Mouse (Mus musculus) midbrain, embryonic 16.5 days (tissue): ENCODE results near the gene Mbtps2. TPM values are rescaled to one million over a fixed set of nuclear protein-coding genes. Genes with fewer than 3 reads are reported as not detected.

Source experiments
- ATAC-seq: fragments of 200-750 bp; cut with Nextera tagmentation; 2 replicates; pipeline ENCODE4 v1.8.0; 2017; ENCODE audit warnings: moderate TSS enrichment
- H3K27ac ChIP-seq: fragments of 300-500 bp; sonication (generic); 2 replicates; pipeline ENCODE4 v1.5.1; 2014; ENCODE audit warnings: mild to moderate bottlenecking, low read length, mixed read lengths
- H3K27me3 ChIP-seq: fragments of 300-500 bp; sonication (generic); 2 replicates; pipeline ENCODE4 v1.6.1; 2014; ENCODE audit warnings: low read depth, low read length, mixed read lengths; ENCODE audit not compliant: control insufficient read depth, insufficient read depth
- H3K36me3 ChIP-seq: fragments of 300-500 bp; sonication (generic); 2 replicates; pipeline ENCODE4 v1.6.1; 2014; ENCODE audit warnings: mild to moderate bottlenecking, low read length, moderate library complexity, mixed read lengths; ENCODE audit not compliant: control insufficient read depth, insufficient read depth
- H3K4me1 ChIP-seq: fragments of 300-500 bp; sonication (generic); 2 replicates; pipeline ENCODE4 v1.6.1; 2014; ENCODE audit warnings: mild to moderate bottlenecking, low read length, mixed read lengths; ENCODE audit not compliant: control insufficient read depth, insufficient read depth
- H3K4me2 ChIP-seq: fragments of 300-500 bp; sonication (generic); 2 replicates; pipeline ENCODE4 v1.6.1; 2014; ENCODE audit warnings: mild to moderate bottlenecking, low read length, mixed read lengths
- H3K4me3 ChIP-seq: fragments of 300-500 bp; sonication (generic); 2 replicates; pipeline ENCODE4 v1.5.1; 2014; ENCODE audit warnings: low read depth, mild to moderate bottlenecking, low read length, moderate library complexity, mixed read lengths
- H3K9ac ChIP-seq: fragments of 300-500 bp; sonication (generic); 2 replicates; pipeline ENCODE4 v1.6.1; 2014; ENCODE audit warnings: low read depth, low read length, mixed read lengths
- H3K9me3 ChIP-seq: fragments of 300-500 bp; sonication (generic); replicated peaks from 2 replicates; pipeline ENCODE4 v1.6.1; 2014; ENCODE audit warnings: mild to moderate bottlenecking, low read length, mixed read lengths; ENCODE audit not compliant: control insufficient read depth, poor library complexity, severe bottlenecking
- WGBS: fragments of 180-500 bp; shearing (Covaris S2); extraction: QIAGEN DNeasy Blood & Tissue Kit; methylation state at CpG from one replicate; pipeline ENCODE4 v1.1.7; 2014; 5-methylcytosine and 5-hydroxymethylcytosine counted together
- polyA plus RNA-seq: library from polyadenylated mRNA; unstranded; fragments of >200 nt; fragmentation: Nextera tagmentation; extraction: Ambion mirVana; gene quantifications from 2 replicates; pipeline ENCODE4 v1.2.1, GENCODE M21; 2015

The Mbtps2 gene
- polyA plus RNA-seq: 32.5 and 33.4 TPM in 2 replicates

DNA sequence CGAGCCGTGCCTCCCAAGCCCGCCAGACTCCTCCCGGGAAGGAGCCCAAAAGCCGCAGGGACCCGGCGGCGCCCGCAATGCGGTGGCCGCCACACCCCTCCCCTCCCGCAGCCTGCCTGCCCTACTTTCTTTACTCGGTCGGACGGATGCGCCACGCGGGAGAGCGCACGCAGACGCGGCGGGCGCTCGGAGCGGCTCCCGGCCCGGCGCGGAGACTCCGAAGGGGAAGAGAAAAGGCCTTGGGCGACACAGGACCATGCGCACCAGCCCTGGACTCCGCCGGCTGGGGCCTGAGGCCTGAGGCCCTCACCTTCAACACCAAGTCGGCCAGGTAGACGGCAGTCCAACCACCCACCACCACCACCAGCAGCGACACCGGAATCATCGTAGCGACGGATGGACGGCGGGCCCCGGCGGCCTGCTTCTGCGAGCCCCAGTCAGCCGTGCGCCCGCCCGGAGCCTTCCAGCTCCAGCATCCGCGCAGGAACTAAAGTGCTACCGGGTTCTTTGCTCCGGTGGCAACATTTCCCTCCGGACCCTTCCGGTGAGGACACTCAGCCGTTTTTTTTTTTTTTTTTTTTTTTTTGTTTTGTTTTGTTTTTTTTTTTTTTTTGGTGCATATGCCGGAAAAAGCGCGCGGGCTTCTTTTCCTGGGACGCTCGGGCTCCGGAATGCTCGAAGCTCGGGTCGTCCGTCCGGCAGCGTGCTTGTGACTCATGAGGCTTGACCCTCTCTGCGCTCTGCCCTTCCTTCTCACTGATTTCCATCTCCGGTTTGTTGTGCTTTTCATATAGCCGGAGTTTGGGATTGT is at the start of gene Mbtps2:
Gene Mbtps2, minus strand, starts transcription at position 530 of the 811 bp plus-strand sequence.
- H3K4me2 ChIP-seq: peak within 1 kb of the TSS; percentile 56
- no peaks in the 10 kb centered on the region for H3K27me3 ChIP-seq
- peak; percentile 90 for ATAC-seq
- no peaks in the 10 kb centered on the region for H3K36me3 ChIP-seq
- H3K4me3 ChIP-seq: peak within 1 kb of the TSS; percentile 61
- peak within 1 kb of the TSS; percentile 78 for H3K9ac ChIP-seq
- 16% methylated on average over 51 of the region's 74 CpGs for WGBS
- peak within 1 kb of the TSS; percentile 87 for H3K27ac ChIP-seq
- no peaks in the 10 kb centered on the region; the same call in 1 of the 2 replicates for H3K4me1 ChIP-seq
- no peaks in the 10 kb centered on the region for H3K9me3 ChIP-seq

DNA sequence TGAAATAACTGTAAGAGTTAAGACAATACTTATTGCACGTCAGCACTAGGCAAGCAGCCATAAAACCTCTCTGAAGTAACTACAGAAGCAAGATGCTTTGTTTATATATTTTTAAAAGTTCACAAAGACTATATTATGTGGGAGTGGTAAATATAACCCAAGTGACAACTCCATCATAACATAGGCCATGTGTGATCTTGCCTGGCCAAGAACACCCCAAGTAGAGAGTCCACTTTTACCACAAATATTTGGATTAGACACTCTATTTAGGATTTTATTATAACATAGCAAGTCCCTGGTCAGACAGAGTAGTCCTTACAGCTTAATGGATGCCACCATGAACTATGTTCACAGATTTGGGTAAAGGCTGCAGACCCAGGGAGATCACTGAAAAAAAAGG is 47.9 kb upstream of the Mbtps2 start:
- no peak overlapping the region for H3K9ac ChIP-seq
- no peak overlapping the region for H3K4me3 ChIP-seq
- no peaks in the 10 kb centered on the region for H3K9me3 ChIP-seq
- no peaks in the 10 kb centered on the region for H3K36me3 ChIP-seq
- no peak overlapping the region for H3K27ac ChIP-seq
- H3K4me2 ChIP-seq: no peak overlapping the region
- WGBS: 97% methylated on average over 1 of the region's 1 CpGs
- ATAC-seq: no peak
- H3K4me1 ChIP-seq: no peaks in the 10 kb centered on the region
- no peaks in the 10 kb centered on the region for H3K27me3 ChIP-seq

DNA sequence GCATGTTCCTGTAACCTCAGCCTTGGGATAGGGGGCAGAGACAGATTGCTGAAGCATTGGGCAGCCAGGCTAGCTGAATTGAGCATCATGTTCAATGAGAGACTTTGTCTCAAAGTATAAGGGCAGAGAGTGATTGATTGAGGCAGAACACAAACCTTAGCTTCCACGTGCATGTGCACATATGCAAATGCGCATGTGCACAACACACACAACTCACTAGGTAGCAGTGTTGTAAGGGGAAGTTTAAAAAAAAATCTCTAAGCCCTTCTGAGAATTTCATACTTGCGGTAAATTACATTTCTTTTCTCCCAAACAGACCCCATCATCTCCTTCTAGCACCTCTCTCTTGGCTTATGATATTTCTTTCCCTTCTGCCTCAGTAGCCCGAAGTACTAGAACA is 46.2 kb upstream of the Mbtps2 start:
- 86% methylated on average over 4 of the region's 4 CpGs for WGBS
- ATAC-seq: no peak
- Histone ChIP-seq H3K9ac (no peak overlapping the region), H3K4me3 (no peak overlapping the region), H3K27ac (no peak overlapping the region), H3K4me1 (no peaks in the 10 kb centered on the region), H3K36me3 (no peaks in the 10 kb centered on the region), H3K27me3 (no peaks in the 10 kb centered on the region), H3K9me3 (no peaks in the 10 kb centered on the region), H3K4me2 (no peak overlapping the region)

GRCm38 (mm10) chrX:157644300-157644699 is 45.8 kb upstream of the Mbtps2 start:
- no peaks in the 10 kb centered on the region for H3K4me1 ChIP-seq
- no peaks in the 10 kb centered on the region for H3K36me3 ChIP-seq
- no peak overlapping the region for H3K4me3 ChIP-seq
- ATAC-seq: no peak
- no peaks in the 10 kb centered on the region for H3K27me3 ChIP-seq
- 26% methylated on average over 3 of the region's 3 CpGs for WGBS
- H3K4me2 ChIP-seq: no peak overlapping the region
- H3K9me3 ChIP-seq: no peaks in the 10 kb centered on the region
- H3K9ac ChIP-seq: no peak overlapping the region
- H3K27ac ChIP-seq: no peak overlapping the region

- ATAC-seq: no peak
These were observed 44.3 kb upstream of the Mbtps2 start for GRCm38 (mm10) chrX:157642856-157643255.

DNA sequence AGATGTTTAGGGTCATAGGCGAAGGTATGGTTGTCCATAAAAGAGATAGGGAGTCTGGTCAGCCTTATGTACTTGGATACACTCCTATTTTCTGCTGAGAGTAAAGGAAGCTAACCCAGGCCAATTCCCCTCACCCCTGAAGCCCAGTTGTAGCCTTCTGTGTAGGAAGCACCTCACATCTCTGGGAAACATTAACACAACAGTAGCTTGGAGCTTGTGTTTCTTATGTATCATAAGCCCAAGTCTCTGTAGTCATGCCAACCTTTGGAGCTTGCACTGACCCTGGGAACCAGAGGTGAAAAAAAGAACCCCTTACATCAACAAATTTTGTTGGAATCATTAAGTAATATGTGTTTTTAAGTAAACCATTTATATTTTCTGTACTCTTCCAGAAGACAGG is 38.7 kb upstream of the Mbtps2 start:
- H3K27ac ChIP-seq: no peak overlapping the region
- WGBS: 75% methylated on average over 1 of the region's 1 CpGs
- no peak overlapping the region for H3K4me3 ChIP-seq
- H3K9me3 ChIP-seq: no peaks in the 10 kb centered on the region
- no peaks in the 10 kb centered on the region for H3K4me1 ChIP-seq
- ATAC-seq: no peak
- no peaks in the 10 kb centered on the region for H3K36me3 ChIP-seq
- H3K9ac ChIP-seq: no peak overlapping the region
- no peaks in the 10 kb centered on the region for H3K27me3 ChIP-seq
- no peak overlapping the region for H3K4me2 ChIP-seq

More at GRCm38 (mm10) chrX:157642856-157643255, 44.3 kb upstream of the Mbtps2 start:
- Histone ChIP-seq H3K4me3 (no peak overlapping the region), H3K9me3 (no peaks in the 10 kb centered on the region), H3K4me2 (no peak overlapping the region), H3K36me3 (no peaks in the 10 kb centered on the region), H3K27me3 (no peaks in the 10 kb centered on the region), H3K27ac (no peak overlapping the region), H3K9ac (no peak overlapping the region), H3K4me1 (no peaks in the 10 kb centered on the region)
- 74% methylated on average over 5 of the region's 5 CpGs for WGBS

DNA sequence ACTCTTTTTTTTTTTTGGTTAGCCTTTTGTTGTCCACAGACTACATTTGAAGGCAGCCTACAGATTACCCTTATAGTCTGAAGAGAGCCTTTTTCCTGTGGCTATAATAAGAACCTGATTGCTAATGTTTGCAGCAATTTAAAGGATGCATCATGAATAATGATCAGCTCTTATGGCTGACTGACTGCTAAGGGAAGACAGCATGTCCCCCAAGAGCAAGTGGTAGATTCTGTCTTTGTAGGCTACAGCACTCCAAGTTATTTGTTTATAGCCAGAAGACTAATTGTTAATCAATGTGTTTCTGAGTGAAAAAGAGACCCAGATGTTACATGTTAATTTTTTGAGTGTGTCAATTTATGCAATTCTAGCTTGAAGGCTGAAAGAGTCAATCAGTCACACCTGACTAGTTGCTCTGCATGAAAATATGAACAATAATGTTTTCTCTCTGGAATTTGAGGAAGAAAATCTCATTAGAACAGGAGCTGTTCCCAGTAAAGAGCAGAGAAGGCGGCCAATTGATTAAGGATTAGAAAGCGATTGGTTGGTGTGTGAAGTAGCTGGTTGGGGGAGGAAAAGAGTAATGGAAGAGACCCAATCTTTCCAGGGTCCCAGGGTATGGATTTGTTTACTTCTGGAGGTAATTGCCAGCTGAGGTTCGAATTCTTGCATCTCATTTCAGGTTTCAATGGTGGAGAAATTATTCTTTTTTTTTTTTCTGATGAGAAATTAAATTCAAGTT is 35.3 kb upstream of the Mbtps2 start:
- Histone ChIP-seq H3K27ac (no peak overlapping the region), H3K4me1 (no peaks in the 10 kb centered on the region), H3K27me3 (no peaks in the 10 kb centered on the region), H3K4me2 (no peak overlapping the region), H3K9me3 (no peaks in the 10 kb centered on the region), H3K36me3 (no peaks in the 10 kb centered on the region), H3K4me3 (no peak overlapping the region), H3K9ac (no peak overlapping the region)
- 13% methylated on average over 3 of the region's 3 CpGs for WGBS
- ATAC-seq: no peak

DNA sequence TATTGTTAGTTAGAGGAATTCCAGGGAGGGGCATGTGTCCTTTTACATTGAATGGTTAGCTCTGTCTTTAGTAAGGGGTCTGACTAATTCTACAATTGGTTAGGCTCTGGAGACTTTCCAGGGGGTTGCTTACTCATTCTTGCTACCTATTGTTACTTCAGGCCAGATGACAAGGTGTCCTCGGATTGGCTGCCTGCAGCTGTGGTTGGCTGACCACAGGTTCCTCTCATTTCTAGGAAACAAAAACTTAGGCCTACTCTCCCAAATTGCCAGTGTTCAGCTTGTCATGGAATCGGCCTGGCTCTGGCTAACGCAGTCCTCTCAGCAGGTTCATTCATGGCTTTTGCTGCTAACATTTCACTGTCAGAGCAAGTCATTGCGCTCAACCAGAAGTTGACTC is 31.8 kb upstream of the Mbtps2 start:
- Histone ChIP-seq H3K4me1 (no peaks in the 10 kb centered on the region), H3K4me3 (no peak overlapping the region), H3K36me3 (no peaks in the 10 kb centered on the region), H3K9ac (no peak overlapping the region), H3K27me3 (no peaks in the 10 kb centered on the region), H3K9me3 (0 out of 2 replicates have a peak, but pooled peaks cover 2% of the 10 kb centered on the region), H3K4me2 (no peak overlapping the region), H3K27ac (no peak overlapping the region)
- no peak for ATAC-seq
- 64% methylated on average over 4 of the region's 4 CpGs for WGBS

DNA sequence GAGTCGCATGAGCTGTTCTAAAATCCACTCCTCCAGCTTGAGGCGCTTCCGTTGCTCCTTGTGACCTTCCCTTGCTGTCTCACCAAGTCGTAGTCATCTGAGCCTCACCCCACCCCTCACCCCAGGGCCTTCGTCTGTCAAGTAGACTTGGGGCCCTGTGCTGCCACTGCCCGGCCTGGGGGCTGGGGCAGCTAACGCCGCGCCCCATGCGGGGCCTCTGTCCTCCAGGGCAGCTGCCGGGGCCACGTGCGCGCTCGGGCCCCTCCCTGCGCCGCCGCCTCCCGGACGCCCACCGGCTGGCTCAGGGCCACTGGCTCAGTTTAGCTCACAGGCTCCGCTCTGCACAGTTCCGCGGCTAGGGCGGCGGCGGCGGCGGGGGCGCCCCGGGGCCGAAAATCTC is 14.4 kb upstream of the Mbtps2 start:
- Histone ChIP-seq H3K27ac (no peak overlapping the region), H3K36me3 (no peaks in the 10 kb centered on the region), H3K4me1 (no peaks in the 10 kb centered on the region), H3K9me3 (no peaks in the 10 kb centered on the region), H3K4me3 (no peak overlapping the region), H3K27me3 (no peaks in the 10 kb centered on the region), H3K4me2 (peak overlapping the region; percentile 41), H3K9ac (no peak overlapping the region)
- 19% methylated on average over 32 of the region's 32 CpGs for WGBS
- no peak for ATAC-seq
